Mouse (Mus musculus): ENCODE measurements around the gene Gamt. TPM values are rescaled to one million over a fixed set of nuclear protein-coding genes. Genes with fewer than 3 reads are reported as not detected.

Gene Gamt
- polyA plus RNA-seq, 1 experiment from 2014 or later = 18.4 TPM

Small RNA genes lying within 50 kb of the gene (microRNA-seq; reads per million reads assigned to microRNA genes)
- gene Mir6911 = not detected

Other genes with a start within 250 kb of the Gamt start
- gene Arhgap45, start 244.4 kb downstream of the Gamt start, polyA plus RNA-seq (2016; fragmentation: Nextera tagmentation; extraction: Ambion mirVana) = 14.9 and 15.5 TPM in 2 replicates
- gene Polr2e, start 221.2 kb downstream of the Gamt start, polyA plus RNA-seq (2016; fragmentation: Nextera tagmentation; extraction: Ambion mirVana) = 319 and 357 TPM in 2 replicates
- gene Gpx4, start 213.8 kb downstream of the Gamt start, polyA plus RNA-seq (2016; fragmentation: Nextera tagmentation; extraction: Ambion mirVana) = 589 and 631 TPM in 2 replicates
- gene Sbno2, start 155.4 kb downstream of the Gamt start, polyA plus RNA-seq (2016; fragmentation: Nextera tagmentation; extraction: Ambion mirVana) = 17.1 and 18.4 TPM in 2 replicates
- 16.1 and 17.0 TPM in 2 replicates for gene Stk11, start 145.2 kb downstream of the Gamt start, polyA plus RNA-seq (2016; fragmentation: Nextera tagmentation; extraction: Ambion mirVana)
- 487 and 503 TPM in 2 replicates for gene Atp5d, start 122.4 kb downstream of the Gamt start, polyA plus RNA-seq (2016; fragmentation: Nextera tagmentation; extraction: Ambion mirVana)
- 3.3 and 4.7 TPM in 2 replicates for gene Cbarp, start 120.2 kb downstream of the Gamt start, polyA plus RNA-seq (2016; fragmentation: Nextera tagmentation; extraction: Ambion mirVana)
- gene Midn, start 112.7 kb downstream of the Gamt start, polyA plus RNA-seq (2016; fragmentation: Nextera tagmentation; extraction: Ambion mirVana) = 26.2 and 27.1 TPM in 2 replicates
- 90.7 and 129 TPM in 2 replicates for gene Cirbp, start 95.0 kb downstream of the Gamt start, polyA plus RNA-seq (2016; fragmentation: Nextera tagmentation; extraction: Ambion mirVana)
- 8.7 and 13.1 TPM in 2 replicates for gene 1600002K03Rik, start 88.1 kb downstream of the Gamt start, polyA plus RNA-seq (2016; fragmentation: Nextera tagmentation; extraction: Ambion mirVana)
- gene Efna2, start 81.5 kb downstream of the Gamt start, polyA plus RNA-seq (2016; fragmentation: Nextera tagmentation; extraction: Ambion mirVana) = 63.1 and 66.8 TPM in 2 replicates
- 122 and 128 TPM in 2 replicates for gene Mum1, start 34.6 kb downstream of the Gamt start, polyA plus RNA-seq (2016; fragmentation: Nextera tagmentation; extraction: Ambion mirVana)
- gene Ndufs7, start 11.9 kb downstream of the Gamt start, polyA plus RNA-seq (2016; fragmentation: Nextera tagmentation; extraction: Ambion mirVana) = 311 and 345 TPM in 2 replicates
- gene Dazap1, start 474 bp upstream of the Gamt start, polyA plus RNA-seq (2016; fragmentation: Nextera tagmentation; extraction: Ambion mirVana) = 61.2 and 66.2 TPM in 2 replicates
- gene Rps15, start 31.4 kb upstream of the Gamt start, polyA plus RNA-seq (2016; fragmentation: Nextera tagmentation; extraction: Ambion mirVana) = 1,092 and 1,255 TPM in 2 replicates
- 0.90 and 2.9 TPM in 2 replicates for gene Apc2, start 35.0 kb upstream of the Gamt start, polyA plus RNA-seq (2016; fragmentation: Nextera tagmentation; extraction: Ambion mirVana)
- gene 2310011J03Rik, start 59.5 kb upstream of the Gamt start, polyA plus RNA-seq (2016; fragmentation: Nextera tagmentation; extraction: Ambion mirVana) = 58.2 and 60.9 TPM in 2 replicates
- gene Pcsk4, start 68.5 kb upstream of the Gamt start, polyA plus RNA-seq (2016; fragmentation: Nextera tagmentation; extraction: Ambion mirVana) = 6.1 and 6.3 TPM in 2 replicates
- gene Reep6, start 68.9 kb upstream of the Gamt start, polyA plus RNA-seq (2016; fragmentation: Nextera tagmentation; extraction: Ambion mirVana) = 5.4 and 6.6 TPM in 2 replicates
- 0.39 and 0.48 TPM in 2 replicates for gene Adamtsl5, start 87.4 kb upstream of the Gamt start, polyA plus RNA-seq (2016; fragmentation: Nextera tagmentation; extraction: Ambion mirVana)
- 0.31 and 0.48 TPM in 2 replicates for gene Plk5, start 95.4 kb upstream of the Gamt start, polyA plus RNA-seq (2016; fragmentation: Nextera tagmentation; extraction: Ambion mirVana)
- gene Mex3d, start 126.6 kb upstream of the Gamt start, polyA plus RNA-seq (2016; fragmentation: Nextera tagmentation; extraction: Ambion mirVana) = 7.2 and 7.5 TPM in 2 replicates
- gene Mbd3, start 138.5 kb upstream of the Gamt start, polyA plus RNA-seq (2016; fragmentation: Nextera tagmentation; extraction: Ambion mirVana) = 453 and 469 TPM in 2 replicates
- 651 and 677 TPM in 2 replicates for gene Uqcr11, start 145.8 kb upstream of the Gamt start, polyA plus RNA-seq (2016; fragmentation: Nextera tagmentation; extraction: Ambion mirVana)
- gene Tcf3, start 172.6 kb upstream of the Gamt start, polyA plus RNA-seq (2016; fragmentation: Nextera tagmentation; extraction: Ambion mirVana) = 260 and 283 TPM in 2 replicates
- gene Onecut3, start 233.8 kb upstream of the Gamt start, polyA plus RNA-seq (2016; fragmentation: Nextera tagmentation; extraction: Ambion mirVana) = not detected in 2 replicates

All from limb, embryonic 10.5 days (tissue).